Mouse (Mus musculus): ENCODE results near the gene Igsf8.

DNA sequence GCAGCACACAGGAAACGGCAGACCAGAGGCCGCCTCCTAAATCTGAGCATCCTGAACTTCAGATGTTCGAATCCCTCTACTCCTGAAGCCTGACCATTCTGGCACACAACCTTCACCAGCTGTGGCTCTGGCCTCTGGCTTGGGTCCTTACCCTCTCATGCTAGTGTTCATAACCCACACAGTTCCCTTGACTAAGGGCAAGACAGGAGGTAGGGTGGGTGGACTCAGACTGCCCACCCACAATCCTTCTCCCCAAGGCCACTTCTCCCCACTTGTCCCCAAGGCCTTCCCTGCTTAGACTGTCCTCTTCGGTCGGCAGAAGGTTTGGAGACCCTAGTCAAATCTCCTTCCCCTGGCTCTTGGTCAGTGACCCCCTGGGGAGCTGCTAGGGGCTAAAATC lies 88.1 kb downstream of the Igsf8 start:
- TF ChIP-seq CTCF (IDR thresholded peaks at IDR 0.05; ENCODE audit: borderline replicate concordance, insufficient read depth, low read length) (no peak), POLR2A (IDR thresholded peaks at IDR 0.05; ENCODE audit: low read depth, low read length) (no peak)

All from embryonic fibroblast, embryonic 13.5 days (primary cell).